Mouse (Mus musculus) left cerebral cortex, adult 18-20 months (tissue): ENCODE results near the gene Mpv17l2. TPM values are rescaled to one million over a fixed set of nuclear protein-coding genes. Genes with fewer than 3 reads are reported as not detected.

Experiments used
- DNase-seq, 2 experiments: peaks; one replicate each; pipeline ENCODE4 v3.0.0; 2021 to 2022; ENCODE audit warnings: low spot score in 2 of 2, mixed read lengths in 1 of 2
- total RNA-seq, 2 experiments: library from RNA; stranded (reverse); gene quantifications; 2 replicates each; pipeline ENCODE4 v1.2.3; 2021

The Mpv17l2 gene
- total RNA-seq, 2 experiments from 2014 or later, result 31.3 to 31.4 TPM

GRCm38 (mm10) chr8:70791975-70792691 lies 31.4 kb upstream of the Mpv17l2 start:
- peak; percentile 95 for DNase-seq

GRCm38 (mm10) chr8:70791294-70791701 lies 30.6 kb upstream of the Mpv17l2 start:
- DNase-seq, result no peak

- peak in 1 of 2 experiments; percentile 64 for DNase-seq
Measured at GRCm38 (mm10) chr8:70790846-70791245, 30.1 kb upstream of the Mpv17l2 start.

GRCm38 (mm10) chr8:70789046-70789445 lies 28.3 kb upstream of the Mpv17l2 start:
- DNase-seq, result no peak

- no peak for DNase-seq
Measured at GRCm38 (mm10) chr8:70787941-70788667, 27.4 kb upstream of the Mpv17l2 start.

GRCm38 (mm10) chr8:70787051-70787445 lies 26.3 kb upstream of the Mpv17l2 start:
- DNase-seq, result no peak

- DNase-seq, result no peak
Measured at GRCm38 (mm10) chr8:70786291-70787050, 25.7 kb upstream of the Mpv17l2 start.

GRCm38 (mm10) chr8:70780093-70780492 lies 19.3 kb upstream of the Mpv17l2 start:
- DNase-seq, result no peak

- DNase-seq, result peak; percentile 98 to 99
Measured at GRCm38 (mm10) chr8:70776496-70777444, 16.0 kb upstream of the Mpv17l2 start, which contains the start of gene Pik3r2. TSS of gene Pik3r2 (minus strand) at chr8:70776713.

- DNase-seq, result no peak
Measured at GRCm38 (mm10) chr8:70775851-70776495, 15.2 kb upstream of the Mpv17l2 start.

- DNase-seq, result no peak
Measured at GRCm38 (mm10) chr8:70775227-70775626, 14.5 kb upstream of the Mpv17l2 start.

GRCm38 (mm10) chr8:70774740-70775139 lies 14.0 kb upstream of the Mpv17l2 start:
- no peak for DNase-seq

- peak; percentile 38 to 63 for DNase-seq
Measured at GRCm38 (mm10) chr8:70773833-70774232, 13.1 kb upstream of the Mpv17l2 start.

- no peak for DNase-seq
Measured at GRCm38 (mm10) chr8:70773410-70773809, 12.7 kb upstream of the Mpv17l2 start.

GRCm38 (mm10) chr8:70772890-70773289 lies 12.1 kb upstream of the Mpv17l2 start:
- DNase-seq, result no peak

- DNase-seq, result no peak
Measured at GRCm38 (mm10) chr8:70772075-70772474, 11.3 kb upstream of the Mpv17l2 start.

- DNase-seq, result no peak
Measured at GRCm38 (mm10) chr8:70771217-70771616, 10.5 kb upstream of the Mpv17l2 start.

- DNase-seq, result no peak
Measured at GRCm38 (mm10) chr8:70770748-70771147, 10.0 kb upstream of the Mpv17l2 start.

- DNase-seq, result no peak
Measured at GRCm38 (mm10) chr8:70769858-70770257, 9.1 kb upstream of the Mpv17l2 start.

- peak; percentile 97 to 99 for DNase-seq
Measured at GRCm38 (mm10) chr8:70769359-70769758, 8.6 kb upstream of the Mpv17l2 start.
